22 mouse cellular contexts compared by ENCODE assay signal in the genomic region with DNA sequence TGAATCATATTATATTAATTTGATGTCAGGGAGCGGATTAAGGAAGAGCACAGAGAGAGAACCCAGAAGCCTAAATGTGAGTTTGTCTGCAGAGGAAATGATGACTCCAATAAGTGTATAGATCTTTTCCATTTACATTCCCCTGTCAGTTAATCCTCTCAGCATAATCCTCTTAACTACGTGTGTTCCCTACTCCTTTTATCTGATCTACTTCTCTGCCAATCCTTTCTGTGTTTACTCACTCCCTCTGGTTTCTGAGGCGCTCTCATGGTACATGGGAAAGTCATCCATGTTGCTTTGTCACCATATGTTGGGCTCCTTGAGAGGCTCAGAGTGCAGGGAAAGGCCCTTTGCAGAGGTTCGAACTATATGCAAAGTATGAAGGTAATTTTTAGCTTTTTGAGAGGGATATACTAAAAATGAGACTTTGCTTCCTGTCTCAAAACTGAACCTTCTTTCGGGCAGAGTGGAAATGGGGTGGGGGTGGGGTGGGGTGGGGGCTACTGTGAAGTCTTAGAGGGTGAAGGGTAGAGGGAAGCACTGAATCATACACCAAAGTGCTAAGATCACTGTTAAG.
DNase-seq lines count a peak whose midpoint lies in the region; ATAC-seq and TF ChIP-seq lines count a peak whose summit lies in the region.
"Had no signal": no experiment of that assay in that cellular context is flagged by ENCODE, and none has a peak within 500 bp of the region (broad histone marks: within the 10 kb centered on the region; RNA-seq: fewer than 3 reads in every experiment).

No protein-coding gene starts in this region.

- in situ Hi-C loops in CH12.LX (cut with MboI; ENCODE audit: low pct_ligation_motif_present, low pct_unique_long_range_greater_than_20kb, low sequenced_read_pairs), result no loop called here

- DNase-seq in midbrain, embryonic 10.5 days (ENCODE audit: low spot score), result no peak
- DNase-seq in CH12.LX (ENCODE audit: extremely low read depth), result peak; percentile 70
- peak; percentile 16 for DNase-seq in retina, adult 2 months (ENCODE audit: low read depth, low spot score)
- DNase-seq in retina, postnatal 7 days (ENCODE audit: low read depth, low spot score), result peak; percentile 46
- no peak for DNase-seq in thymus, postnatal 36 days
- DNase-seq: adrenal gland, adult 8-10 months; adrenal gland, postnatal 36 days; cerebellum, adult 18-20 months; cerebellum, adult 9-10 months; gastrocnemius, postnatal 36 days; heart, adult 2 months; heart, postnatal 14 days; heart, postnatal 4 days had no signal

- no peak overlapping the region for H3K4me2 ChIP-seq in midbrain, embryonic 15.5 days
- H3K4me2 ChIP-seq in CH12.LX (ENCODE audit: insufficient read depth, low read depth, poor library complexity, severe bottlenecking), result peak overlapping the region; percentile 11
- H3K4me2 ChIP-seq: forebrain, embryonic 15.5 days; heart, embryonic 13.5 days; hindbrain, embryonic 12.5 days had no signal

- no peaks in the 10 kb centered on the region for H3K79me2 ChIP-seq in CH12.LX (replicated peaks; ENCODE audit: control insufficient read depth, extremely low read depth, insufficient read depth, poor library complexity, severe bottlenecking)

- no peak for TF ChIP-seq RAD21 in CH12.LX (IDR thresholded peaks at IDR 0.05; ENCODE audit: low read depth, low read length)

- peak; percentile 42; the same call in 1 of the 2 replicates for TF ChIP-seq EP300 in CH12.LX (IDR thresholded peaks at IDR 0.05; ENCODE audit: low read length)

- dilution Hi-C loops in CH12.LX (cut with MboI; ENCODE audit: extremely low pct_ligation_motif_present, extremely low pct_unique_long_range_greater_than_20kb, low sequenced_read_pairs), result no loop called here

- peak overlapping the region; percentile 50 for H3K27ac ChIP-seq in midbrain, embryonic 10.5 days (replicated peaks)
- H3K27ac ChIP-seq in midbrain, embryonic 15.5 days, result no peak overlapping the region
- H3K27ac ChIP-seq in CH12.LX (ENCODE audit: insufficient read depth, low read depth), result no peak overlapping the region
- H3K27ac ChIP-seq: forebrain, embryonic 10.5 days; forebrain, embryonic 15.5 days; heart, adult 2 months; heart, embryonic 10.5 days; heart, embryonic 13.5 days; hindbrain, embryonic 12.5 days had no signal

- no peak for TF ChIP-seq CTCF in CH12.LX (conservative IDR thresholded peaks at IDR 0.05 in 1 of 2, IDR thresholded peaks at IDR 0.05 in 1 of 2; ENCODE audit: low read depth in 2 of 2, low read length in 2 of 2)

- H3K4me1 ChIP-seq in midbrain, embryonic 10.5 days, result peaks cover 40% of the 10 kb centered on the region
- H3K4me1 ChIP-seq in midbrain, embryonic 15.5 days, result peaks cover 18% of the 10 kb centered on the region
- H3K4me1 ChIP-seq in CH12.LX (ENCODE audit: control insufficient read depth in 1 of 2, insufficient read depth in 2 of 2), result peaks cover 12 to 44% of the 10 kb centered on the region in 2 experiments
- H3K4me1 ChIP-seq: heart, embryonic 10.5 days; heart, embryonic 13.5 days had no signal

- H3K36me3 ChIP-seq in midbrain, embryonic 10.5 days, result no peaks in the 10 kb centered on the region
- no peaks in the 10 kb centered on the region for H3K36me3 ChIP-seq in midbrain, embryonic 15.5 days (replicated peaks)
- H3K36me3 ChIP-seq in CH12.LX (replicated peaks in 1 of 2; ENCODE audit: control insufficient read depth in 1 of 2, insufficient read depth in 1 of 2, low read length in 1 of 2), result no peaks in the 10 kb centered on the region
- H3K36me3 ChIP-seq: forebrain, embryonic 10.5 days; forebrain, embryonic 15.5 days; heart, embryonic 10.5 days; heart, embryonic 13.5 days; hindbrain, embryonic 12.5 days had no signal

- ATAC-seq in midbrain, embryonic 15.5 days (replicated peaks), result no peak
- ATAC-seq: activated CD4-positive, CD25-positive, alpha-beta regulatory T cell, adult 4 months; CD4-positive, CD25-positive, alpha-beta regulatory T cell, adult 4 months; forebrain, embryonic 15.5 days; hindbrain, embryonic 16.5 days had no signal

- H3K27me3 ChIP-seq in midbrain, embryonic 10.5 days (ENCODE audit: low read depth, poor library complexity, severe bottlenecking), result peaks cover 10% of the 10 kb centered on the region; the same call in 1 of the 2 replicates
- H3K27me3 ChIP-seq in midbrain, embryonic 15.5 days (replicated peaks), result no peaks in the 10 kb centered on the region
- H3K27me3 ChIP-seq in CH12.LX (replicated peaks), result no peaks in the 10 kb centered on the region
- H3K27me3 ChIP-seq: forebrain, embryonic 15.5 days; heart, embryonic 13.5 days; hindbrain, embryonic 12.5 days had no signal

- H3K9ac ChIP-seq in midbrain, embryonic 15.5 days, result no peak overlapping the region
- no peak overlapping the region; the same call in 1 of the 2 replicates for H3K9ac ChIP-seq in CH12.LX (ENCODE audit: insufficient read depth, low read depth)
- H3K9ac ChIP-seq: forebrain, embryonic 15.5 days; heart, embryonic 13.5 days; hindbrain, embryonic 12.5 days had no signal

- 48% methylated on average over 5 of the region's 5 CpGs for WGBS in midbrain, embryonic 10.5 days
- 38% methylated on average over 5 of the region's 5 CpGs for WGBS in midbrain, embryonic 15.5 days

- peak; percentile 24; the same call in 1 of the 2 replicates for TF ChIP-seq POLR2A in CH12.LX (IDR thresholded peaks at IDR 0.05; ENCODE audit: low read depth, low read length)

- H3K9me3 ChIP-seq in midbrain, embryonic 10.5 days (replicated peaks), result no peaks in the 10 kb centered on the region
- no peaks in the 10 kb centered on the region for H3K9me3 ChIP-seq in midbrain, embryonic 15.5 days
- no peaks in the 10 kb centered on the region for H3K9me3 ChIP-seq in CH12.LX (replicated peaks; ENCODE audit: low read length)
- H3K9me3 ChIP-seq: forebrain, embryonic 10.5 days; forebrain, embryonic 15.5 days; heart, embryonic 10.5 days; heart, embryonic 13.5 days; hindbrain, embryonic 12.5 days had no signal

- no peak overlapping the region for H3K4me3 ChIP-seq in midbrain, embryonic 10.5 days
- H3K4me3 ChIP-seq in midbrain, embryonic 15.5 days, result no peak overlapping the region
- no peak overlapping the region for H3K4me3 ChIP-seq in CH12.LX (replicated peaks in 1 of 3; ENCODE audit: low read depth in 2 of 3, low read length in 2 of 3, poor library complexity in 1 of 3)
- H3K4me3 ChIP-seq: forebrain, embryonic 10.5 days; forebrain, embryonic 15.5 days; heart, adult 2 months; heart, embryonic 10.5 days; heart, embryonic 13.5 days; hindbrain, embryonic 12.5 days had no signal

TF ChIP-seq in CH12.LX, 34 proteins besides CTCF, POLR2A, EP300 and RAD21:
- TF ChIP-seq TBP (conservative IDR thresholded peaks at IDR 0.05; ENCODE audit: low read depth, low read length) (no peak), USF1 (IDR thresholded peaks at IDR 0.05; ENCODE audit: low read depth, low read length) (no peak), ZKSCAN1 (IDR thresholded peaks at IDR 0.05; ENCODE audit: borderline replicate concordance, low read depth, low read length) (no peak), CHD1 (IDR thresholded peaks at IDR 0.05; ENCODE audit: low read depth, low read length) (no peak), MAZ (IDR thresholded peaks at IDR 0.05; ENCODE audit: low read depth, low read length) (0 out of 2 replicates have a peak, but pooled peaks have one; percentile 43), IRF4 (IDR thresholded peaks at IDR 0.05; ENCODE audit: low read depth, low read length) (peak; percentile 53), CHD2 (IDR thresholded peaks at IDR 0.05; ENCODE audit: low read length) (peak; percentile 56; the same call in 1 of the 2 replicates), MAX (IDR thresholded peaks at IDR 0.05; ENCODE audit: low read length) (no peak), ETS1 (conservative IDR thresholded peaks at IDR 0.05; ENCODE audit: low read depth, low read length) (no peak; the same call in 1 of the 2 replicates), POLR2AphosphoS2 (IDR thresholded peaks at IDR 0.05; ENCODE audit: low read depth, low read length) (no peak), JUND (conservative IDR thresholded peaks at IDR 0.05; ENCODE audit: low read depth, low read length) (no peak), ELF1 (IDR thresholded peaks at IDR 0.05; ENCODE audit: low read depth, low read length) (no peak), MEF2A (IDR thresholded peaks at IDR 0.05; ENCODE audit: borderline replicate concordance, low read depth, low read length) (peak; percentile 74; the same call in 1 of the 2 replicates)

Comparison
In these comparisons a context has a peak if more than half of its experiments do, and no peak if none do; other contexts are left out.
1. DNase-seq: peak in CH12.LX (single experiment), retina, adult 2 months (single experiment) and retina, postnatal 7 days (single experiment); none in midbrain, embryonic 10.5 days (single experiment) and thymus, postnatal 36 days (0 of 2).